Mouse (Mus musculus) right cerebral cortex, postnatal 14 days (tissue): Measurements from ENCODE around the gene Col18a1.
A peak's percentile ranks its signal among the peaks of the same experiment; 100 is the strongest.

Experiments
- DNase-seq: peaks from one replicate; pipeline ENCODE4 v3.0.0; 2022

Gene Col18a1

GRCm38 (mm10) chr10:77103689-77104088 lies 62.7 kb downstream of the Col18a1 start:
- DNase-seq = no peak

GRCm38 (mm10) chr10:77099777-77100176 lies 66.6 kb downstream of the Col18a1 start:
- no peak for DNase-seq

DNA sequence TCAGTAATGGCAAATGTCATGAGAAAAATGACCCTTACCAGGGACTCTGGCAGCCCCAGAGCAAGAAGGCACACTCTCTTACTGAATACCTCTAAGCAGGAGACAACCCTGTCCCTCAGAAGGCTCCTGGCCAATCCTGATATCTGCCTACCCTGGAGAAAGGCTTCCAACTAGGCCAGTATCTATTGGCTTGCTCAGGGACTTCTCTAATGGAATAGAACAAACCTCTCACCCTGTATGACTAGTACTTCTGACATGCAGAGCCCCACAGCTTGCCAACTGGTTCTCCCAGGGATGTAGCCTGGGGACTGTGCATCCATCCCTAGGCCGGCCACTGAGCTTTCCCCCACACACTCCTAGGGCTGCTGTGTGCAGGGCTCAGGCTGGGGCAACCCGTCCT lies 67.7 kb downstream of the Col18a1 start:
- no peak for DNase-seq

- no peak for DNase-seq
Observed at GRCm38 (mm10) chr10:77097890-77098200, 68.5 kb downstream of the Col18a1 start.

DNA sequence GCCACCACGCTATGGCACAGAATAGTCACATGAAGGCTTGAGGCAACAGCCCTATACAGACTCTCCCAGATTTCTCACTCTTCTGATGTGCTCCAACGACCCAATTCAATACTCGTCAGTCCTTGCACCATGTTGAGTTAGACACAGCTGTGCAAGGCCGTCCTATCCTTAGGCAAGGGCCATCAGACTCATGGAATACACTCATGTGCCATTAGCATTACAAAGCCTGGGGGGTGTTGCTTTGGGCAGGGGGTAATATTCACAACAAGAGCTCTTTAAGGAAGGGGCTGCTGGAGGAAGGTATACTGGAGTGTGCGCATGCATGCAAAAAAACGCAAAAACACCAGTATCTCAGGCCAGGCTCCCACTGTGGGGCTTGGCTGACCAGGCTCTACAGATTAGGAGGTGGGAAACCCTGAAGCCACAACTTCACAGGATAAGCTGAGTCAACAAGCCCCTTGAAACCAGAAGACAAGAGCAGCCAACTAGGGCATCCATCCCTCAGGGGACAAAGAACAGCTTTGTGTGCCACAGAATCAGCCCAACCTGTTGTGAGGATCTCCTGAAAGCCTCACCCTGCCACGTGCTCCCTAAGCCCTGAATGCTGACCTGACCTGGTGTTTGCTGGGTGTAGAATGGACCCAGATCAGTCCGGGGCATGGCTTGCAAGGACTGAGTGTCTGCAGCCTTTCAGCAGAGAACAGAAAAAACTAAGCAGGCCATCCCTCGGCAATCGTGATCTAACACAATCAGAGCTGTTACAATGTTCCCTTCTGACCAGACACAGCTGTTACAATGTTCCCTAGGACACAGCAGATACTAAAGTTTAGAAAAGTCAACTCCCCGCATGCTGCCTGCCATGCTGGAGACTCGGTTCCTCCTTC lies 69.1 kb downstream of the Col18a1 start:
- DNase-seq = no peak

- DNase-seq = no peak
Observed at GRCm38 (mm10) chr10:77095666-77096065, 70.7 kb downstream of the Col18a1 start.

GRCm38 (mm10) chr10:77093817-77094216 lies 72.5 kb downstream of the Col18a1 start:
- DNase-seq = no peak

- DNase-seq = no peak
Observed at GRCm38 (mm10) chr10:77091538-77092097, 74.7 kb downstream of the Col18a1 start.

DNA sequence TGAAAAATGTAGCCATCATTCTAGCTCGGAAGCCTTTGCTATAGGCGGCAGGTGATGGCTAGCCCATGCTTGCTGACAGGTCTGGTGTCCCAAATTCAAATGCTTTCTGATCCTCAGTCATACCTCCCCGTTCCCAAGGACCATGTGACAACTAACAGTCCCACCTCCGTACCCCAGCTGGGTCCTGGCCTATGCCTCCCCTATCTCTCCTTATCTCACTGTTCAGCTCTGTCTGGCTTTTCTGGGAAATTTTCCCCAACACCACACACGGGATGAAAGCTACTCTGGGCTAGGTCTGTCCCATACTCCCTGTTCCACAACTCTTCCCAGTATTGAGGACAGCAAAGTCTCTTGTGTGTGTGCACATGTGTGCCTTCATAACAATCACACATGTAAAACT lies 76.3 kb downstream of the Col18a1 start:
- DNase-seq = no peak

DNA sequence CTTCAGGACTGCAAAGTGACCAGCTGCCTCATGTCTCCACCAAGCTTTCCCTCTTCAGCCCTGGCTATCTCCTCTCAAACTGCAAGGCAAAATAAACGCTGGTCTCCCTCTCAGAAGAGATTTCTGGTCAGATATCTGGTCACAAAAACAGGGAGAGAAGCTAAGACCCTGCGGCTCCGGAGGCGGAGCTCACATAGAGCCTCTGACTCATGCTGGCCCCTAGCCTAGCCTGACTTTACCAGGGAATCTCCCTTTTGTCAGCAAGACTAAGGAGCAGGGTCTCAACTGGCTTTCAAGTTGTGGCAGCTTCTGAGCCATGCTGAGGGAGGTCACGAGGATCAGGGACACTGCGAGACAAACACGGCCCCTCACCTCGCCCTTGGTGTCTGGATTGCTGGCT lies 77.0 kb downstream of the Col18a1 start:
- no peak for DNase-seq

DNA sequence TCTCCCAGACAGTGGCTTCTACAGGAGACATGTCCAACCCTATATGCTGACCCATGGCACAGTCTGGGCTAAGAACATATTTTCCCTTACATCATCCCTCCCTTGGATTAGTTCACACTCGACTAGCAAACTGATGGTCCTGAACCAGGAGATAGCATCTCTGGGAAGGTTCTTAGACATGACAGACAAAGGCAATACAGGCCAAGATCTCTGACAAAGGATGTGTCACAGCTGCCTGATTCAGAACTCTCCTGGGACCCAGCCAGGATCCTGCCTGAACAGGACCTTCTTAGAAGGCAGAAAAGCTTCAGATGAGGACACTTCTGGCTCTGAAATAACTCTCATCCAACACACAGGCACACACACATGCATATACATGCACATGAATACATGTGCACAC lies 81.8 kb downstream of the Col18a1 start:
- DNase-seq = no peak

GRCm38 (mm10) chr10:77082921-77083320 lies 83.4 kb downstream of the Col18a1 start:
- no peak for DNase-seq

GRCm38 (mm10) chr10:77082453-77082852 lies 83.9 kb downstream of the Col18a1 start:
- DNase-seq = peak; percentile 82

- no peak for DNase-seq
Observed at GRCm38 (mm10) chr10:77078961-77079360, 87.4 kb downstream of the Col18a1 start.

- DNase-seq = no peak
Observed at GRCm38 (mm10) chr10:77078456-77078855, 87.9 kb downstream of the Col18a1 start.

DNA sequence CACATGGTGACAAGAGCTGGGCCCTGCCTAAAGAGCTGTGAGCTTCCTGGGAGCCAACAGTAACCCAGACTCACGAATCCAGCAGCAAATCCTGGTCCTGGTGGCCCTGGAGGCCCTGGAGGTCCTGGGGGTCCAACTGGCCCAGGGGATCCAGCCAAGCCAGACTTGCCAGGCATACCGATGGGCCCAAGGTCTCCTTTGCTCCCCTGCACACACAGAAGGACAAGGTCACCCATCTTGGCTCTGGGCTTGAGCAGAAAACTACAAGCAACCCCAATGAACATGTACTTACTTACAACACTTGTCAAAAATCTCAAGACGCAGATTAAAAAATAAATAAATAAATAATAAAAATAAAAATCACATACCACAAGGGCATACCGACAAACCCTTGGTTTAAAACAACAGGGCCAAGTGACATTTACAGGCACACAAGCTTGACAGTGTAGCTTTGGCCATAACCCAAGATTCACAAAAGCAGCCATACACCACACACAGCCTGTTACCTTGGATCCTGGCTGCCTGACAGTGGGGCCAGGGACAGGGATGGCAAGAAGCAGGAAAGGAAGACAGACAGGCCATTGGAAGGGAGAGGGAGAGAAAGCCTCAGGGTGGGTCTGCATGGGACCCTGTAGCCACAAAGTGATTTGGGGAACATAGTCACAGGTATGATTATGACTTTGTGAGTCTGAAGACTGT lies 91.9 kb downstream of the Col18a1 start:
- DNase-seq = no peak

DNA sequence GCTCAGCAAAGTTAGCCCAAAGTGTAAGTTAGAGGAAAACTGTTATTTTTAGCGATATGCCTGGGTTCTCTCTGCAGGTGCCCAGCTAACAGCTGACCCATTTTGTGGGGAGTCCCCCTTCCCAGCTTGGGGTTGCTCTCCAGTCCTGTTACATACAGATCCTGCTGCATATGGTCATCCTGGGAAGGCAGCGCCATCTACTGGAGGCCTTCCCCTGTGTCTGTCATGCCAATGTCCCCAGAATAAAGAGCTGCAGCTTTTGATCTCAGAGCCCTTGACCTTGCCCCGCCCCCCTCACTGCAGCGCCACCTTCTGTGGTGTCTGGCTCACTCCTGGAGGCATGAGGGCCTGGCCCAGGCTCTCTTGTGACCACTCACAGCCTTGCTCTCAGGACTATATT lies 96.3 kb downstream of the Col18a1 start:
- peak; percentile 73 for DNase-seq

DNA sequence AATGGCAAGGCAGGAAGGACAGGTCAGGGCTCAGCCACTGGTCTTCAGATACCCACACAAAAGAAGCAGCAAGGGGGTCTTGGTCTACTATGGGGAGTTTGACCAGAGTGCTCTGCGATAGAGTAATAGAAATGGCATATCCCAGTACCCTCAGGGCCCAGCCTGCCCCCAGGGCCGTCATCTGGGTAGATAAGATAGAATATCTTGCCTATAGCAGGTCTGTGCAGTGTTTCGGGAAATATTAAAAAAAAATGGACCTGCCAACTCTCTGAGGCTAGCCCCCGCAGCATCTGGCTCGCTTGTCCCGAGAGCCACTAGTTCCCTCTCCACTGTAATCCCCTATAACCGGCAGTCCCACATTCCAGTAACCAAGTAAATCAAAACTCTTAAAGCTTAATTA lies 97.9 kb downstream of the Col18a1 start:
- no peak for DNase-seq

GRCm38 (mm10) chr10:77064659-77065058 lies 101.7 kb downstream of the Col18a1 start:
- DNase-seq = no peak

GRCm38 (mm10) chr10:77064239-77064638 lies 102.1 kb downstream of the Col18a1 start:
- no peak for DNase-seq

- DNase-seq = no peak
Observed at GRCm38 (mm10) chr10:77062393-77063010, 103.8 kb downstream of the Col18a1 start.

DNA sequence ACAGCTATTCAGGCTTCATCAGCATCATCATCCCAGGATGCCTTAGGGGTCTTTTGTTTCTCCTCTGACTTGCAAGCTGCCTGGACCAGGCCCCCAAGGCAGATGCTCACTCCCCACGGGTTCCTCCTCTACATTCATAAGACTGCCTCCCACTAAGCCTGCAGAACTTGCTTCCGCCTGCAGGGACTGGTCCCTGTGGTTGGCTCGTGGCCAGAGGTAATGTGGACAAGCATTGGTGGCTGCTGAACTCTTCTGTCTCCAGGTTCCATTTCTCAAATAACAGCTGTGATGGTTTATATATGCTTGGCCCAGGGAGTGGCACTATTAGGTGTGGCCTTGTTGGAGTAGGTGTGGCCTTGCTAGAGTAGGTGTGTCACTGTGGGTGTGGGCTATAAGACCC lies 104.9 kb downstream of the Col18a1 start:
- no peak for DNase-seq

- DNase-seq = no peak
Observed at GRCm38 (mm10) chr10:77056768-77057167, 109.6 kb downstream of the Col18a1 start.

- no peak for DNase-seq
Observed at GRCm38 (mm10) chr10:77048606-77049005, 117.7 kb downstream of the Col18a1 start.
